Mouse (Mus musculus): Measurements from ENCODE around the gene Prkacb. TPM values are rescaled to one million over a fixed set of nuclear protein-coding genes. Genes with fewer than 3 reads are reported as not detected.

Gene Prkacb
- total and polyA plus RNA-seq, 3 experiments = 13.5 to 165 (median 91.3) TPM

DNA sequence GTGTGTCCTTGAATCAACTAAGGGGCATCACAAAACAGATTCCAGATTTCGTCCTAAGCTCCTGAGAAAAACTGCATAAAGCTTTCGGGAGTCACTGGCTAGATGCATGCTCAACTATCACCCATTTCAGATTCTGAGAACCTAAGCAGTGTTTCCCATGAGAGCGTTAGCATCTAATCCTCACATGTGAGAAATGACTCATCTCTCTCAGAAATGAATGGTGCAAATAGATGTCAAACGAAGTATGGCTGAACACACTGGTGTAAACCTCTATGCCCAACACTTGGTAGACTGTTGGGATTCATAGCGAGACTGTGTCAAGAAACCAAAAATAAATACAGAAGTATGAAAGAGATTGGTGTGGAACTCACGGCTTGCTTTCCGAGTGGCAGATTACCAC, 36.6 kb upstream of the Prkacb start:
- Histone ChIP-seq H3K4me3 (ENCODE audit: low read depth, low read length) (no peak overlapping the region), H3K36me3 (replicated peaks) (no peaks in the 10 kb centered on the region), H3K27me3 (ENCODE audit: insufficient read depth, low read length) (peaks cover 7% of the 10 kb centered on the region), H3K9me3 (replicated peaks) (no peaks in the 10 kb centered on the region), H3K4me1 (ENCODE audit: insufficient read depth, low read depth, low read length) (no peaks in the 10 kb centered on the region)
- no peak for ATAC-seq (ENCODE audit: extremely low read depth, insufficient number of reproducible peaks, low FRiP score, poor library complexity, severe bottlenecking)
- TF ChIP-seq TAL1 (conservative IDR thresholded peaks at IDR 0.05; ENCODE audit: low read depth, low read length) = no peak
- TF ChIP-seq GATA2 (IDR thresholded peaks at IDR 0.05; ENCODE audit: borderline replicate concordance, low read depth, low read length) = no peak
- no peak for TF ChIP-seq POLR2AphosphoS5 (IDR thresholded peaks at IDR 0.05; ENCODE audit: insufficient replicate concordance, low read depth, low read length)
- no peak for TF ChIP-seq GATA1 (IDR thresholded peaks at IDR 0.05; ENCODE audit: borderline replicate concordance, low read length)
- TF ChIP-seq CTCF (IDR thresholded peaks at IDR 0.05; ENCODE audit: low read depth, low read length) = no peak
- DNase-seq (ENCODE audit: low spot score) = no peak

DNA sequence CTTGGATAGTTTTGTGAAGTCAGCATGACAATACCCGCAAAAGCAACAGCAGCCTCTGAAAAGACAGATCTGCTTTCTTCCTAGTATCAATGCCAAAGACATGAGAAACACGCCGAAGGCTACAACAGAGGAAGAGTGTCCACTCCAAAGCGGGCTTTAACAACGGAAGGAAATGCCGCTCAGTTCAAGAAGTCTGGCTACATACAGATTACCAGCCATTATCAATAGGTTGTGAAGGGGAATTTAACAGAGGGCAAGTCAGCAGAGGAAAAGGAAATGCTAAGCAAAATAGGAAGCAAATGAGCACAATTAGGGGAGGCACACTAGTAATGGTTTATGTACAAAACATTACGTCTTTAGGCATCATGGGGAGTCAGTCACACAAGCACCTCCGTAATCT, 35.3 kb upstream of the Prkacb start:
- H3K27me3 ChIP-seq (ENCODE audit: insufficient read depth, low read length) = peaks cover 9% of the 10 kb centered on the region
- no peaks in the 10 kb centered on the region for H3K36me3 ChIP-seq (replicated peaks)
- H3K9me3 ChIP-seq (replicated peaks) = no peaks in the 10 kb centered on the region
- no peak for DNase-seq (ENCODE audit: low spot score)
- ATAC-seq (ENCODE audit: extremely low read depth, insufficient number of reproducible peaks, low FRiP score, poor library complexity, severe bottlenecking) = no peak
- no peaks in the 10 kb centered on the region for H3K4me1 ChIP-seq (ENCODE audit: insufficient read depth, low read depth, low read length)
- no peak for TF ChIP-seq GATA2 (IDR thresholded peaks at IDR 0.05; ENCODE audit: borderline replicate concordance, low read depth, low read length)
- no peak for TF ChIP-seq POLR2AphosphoS5 (IDR thresholded peaks at IDR 0.05; ENCODE audit: insufficient replicate concordance, low read depth, low read length)
- TF ChIP-seq GATA1 (IDR thresholded peaks at IDR 0.05; ENCODE audit: borderline replicate concordance, low read length) = no peak
- TF ChIP-seq TAL1 (conservative IDR thresholded peaks at IDR 0.05; ENCODE audit: low read depth, low read length) = no peak
- TF ChIP-seq CTCF (IDR thresholded peaks at IDR 0.05; ENCODE audit: low read depth, low read length) = no peak
- H3K4me3 ChIP-seq (ENCODE audit: low read depth, low read length) = no peak overlapping the region

DNA sequence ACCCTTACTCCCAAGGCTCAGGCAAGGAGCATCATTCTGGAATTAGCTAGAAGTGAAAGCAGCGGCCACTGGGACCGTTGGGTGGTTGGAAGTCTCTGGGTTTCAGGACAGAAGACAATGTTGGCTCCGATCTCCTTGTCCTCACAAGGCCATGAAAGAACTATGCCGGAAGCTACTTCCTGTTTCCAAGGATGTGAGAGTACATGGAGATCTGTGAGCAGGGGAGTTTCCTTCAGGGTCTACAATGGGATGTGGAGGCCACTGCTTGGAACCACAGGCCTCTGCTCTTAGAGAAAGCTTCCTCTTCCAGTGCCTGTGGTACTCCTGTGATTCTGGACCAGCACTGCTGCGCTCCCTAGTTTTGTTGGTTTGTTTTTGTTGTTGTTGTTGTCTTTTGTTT, 33.4 kb upstream of the Prkacb start:
- no peak overlapping the region for H3K4me3 ChIP-seq (ENCODE audit: low read depth, low read length)
- DNase-seq (ENCODE audit: low spot score) (no peak), ATAC-seq (ENCODE audit: extremely low read depth, insufficient number of reproducible peaks, low FRiP score, poor library complexity, severe bottlenecking) (no peak)
- peaks cover 3% of the 10 kb centered on the region; the same call in 1 of the 2 replicates for H3K27me3 ChIP-seq (ENCODE audit: insufficient read depth, low read length)
- H3K4me1 ChIP-seq (ENCODE audit: insufficient read depth, low read depth, low read length) = no peaks in the 10 kb centered on the region
- no peaks in the 10 kb centered on the region for H3K9me3 ChIP-seq (replicated peaks)
- TF ChIP-seq CTCF (IDR thresholded peaks at IDR 0.05; ENCODE audit: low read depth, low read length) (no peak), GATA2 (IDR thresholded peaks at IDR 0.05; ENCODE audit: borderline replicate concordance, low read depth, low read length) (no peak), GATA1 (IDR thresholded peaks at IDR 0.05; ENCODE audit: borderline replicate concordance, low read length) (no peak), TAL1 (conservative IDR thresholded peaks at IDR 0.05; ENCODE audit: low read depth, low read length) (no peak)
- no peaks in the 10 kb centered on the region for H3K36me3 ChIP-seq (replicated peaks)

DNA sequence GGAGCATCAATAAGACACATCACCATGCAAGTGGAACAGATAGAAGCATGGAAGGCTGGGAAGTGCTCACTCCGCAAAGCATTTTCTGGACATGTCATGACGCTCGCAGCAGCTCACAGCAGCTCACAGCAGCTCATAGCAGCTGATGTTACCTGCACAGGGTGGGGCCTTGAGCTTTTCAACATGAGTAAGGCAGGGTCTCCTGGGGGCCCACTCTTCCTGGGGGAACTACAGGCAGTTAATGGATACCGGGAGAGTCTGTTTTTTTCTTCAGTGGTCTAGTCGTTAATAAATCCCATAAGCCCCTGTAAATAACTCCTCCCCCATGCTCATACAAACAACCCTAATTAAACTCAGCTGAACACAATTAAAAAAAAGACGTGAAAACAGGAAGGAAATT, 30.7 kb upstream of the Prkacb start:
- ATAC-seq (ENCODE audit: extremely low read depth, insufficient number of reproducible peaks, low FRiP score, poor library complexity, severe bottlenecking) = no peak
- Histone ChIP-seq H3K36me3 (replicated peaks) (no peaks in the 10 kb centered on the region), H3K4me3 (ENCODE audit: low read depth, low read length) (no peak overlapping the region), H3K27me3 (ENCODE audit: insufficient read depth, low read length) (peaks cover 3% of the 10 kb centered on the region; the same call in 1 of the 2 replicates), H3K9me3 (replicated peaks) (no peaks in the 10 kb centered on the region), H3K4me1 (ENCODE audit: insufficient read depth, low read depth, low read length) (no peaks in the 10 kb centered on the region)
- TF ChIP-seq POLR2AphosphoS5 (IDR thresholded peaks at IDR 0.05; ENCODE audit: insufficient replicate concordance, low read depth, low read length) (no peak), TAL1 (conservative IDR thresholded peaks at IDR 0.05; ENCODE audit: low read depth, low read length) (no peak), GATA1 (IDR thresholded peaks at IDR 0.05; ENCODE audit: borderline replicate concordance, low read length) (no peak), GATA2 (IDR thresholded peaks at IDR 0.05; ENCODE audit: borderline replicate concordance, low read depth, low read length) (no peak), CTCF (IDR thresholded peaks at IDR 0.05; ENCODE audit: low read depth, low read length) (no peak)
- no peak for DNase-seq (ENCODE audit: low spot score)

DNA sequence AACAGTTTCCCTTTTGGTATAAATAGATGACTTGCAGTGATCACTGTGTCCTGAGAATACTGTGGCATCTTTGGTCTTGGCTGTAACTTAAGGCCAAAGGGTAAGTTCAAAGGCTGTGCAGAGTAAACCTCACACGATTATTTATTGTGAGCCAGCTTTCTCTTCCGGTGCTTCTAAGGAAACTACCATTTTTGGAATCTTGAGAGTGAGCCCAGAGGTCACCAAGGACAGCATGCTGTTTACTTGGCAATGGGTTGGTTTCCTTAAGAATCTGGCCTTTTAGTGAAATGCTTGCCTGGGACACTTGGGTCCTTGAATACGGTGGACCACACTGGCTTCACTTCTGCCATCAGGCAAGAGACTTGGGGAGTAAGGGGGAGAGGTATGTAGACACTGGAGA, 30.0 kb upstream of the Prkacb start:
- no peak for DNase-seq (ENCODE audit: low spot score)
- Histone ChIP-seq H3K9me3 (replicated peaks) (no peaks in the 10 kb centered on the region), H3K27me3 (ENCODE audit: insufficient read depth, low read length) (peaks cover 3% of the 10 kb centered on the region; the same call in 1 of the 2 replicates), H3K4me1 (ENCODE audit: insufficient read depth, low read depth, low read length) (no peaks in the 10 kb centered on the region), H3K4me3 (ENCODE audit: low read depth, low read length) (no peak overlapping the region), H3K36me3 (replicated peaks) (no peaks in the 10 kb centered on the region)
- TF ChIP-seq CTCF (IDR thresholded peaks at IDR 0.05; ENCODE audit: low read depth, low read length) (no peak), GATA2 (IDR thresholded peaks at IDR 0.05; ENCODE audit: borderline replicate concordance, low read depth, low read length) (no peak), POLR2AphosphoS5 (IDR thresholded peaks at IDR 0.05; ENCODE audit: insufficient replicate concordance, low read depth, low read length) (no peak)
- no peak for ATAC-seq (ENCODE audit: extremely low read depth, insufficient number of reproducible peaks, low FRiP score, poor library complexity, severe bottlenecking)

DNA sequence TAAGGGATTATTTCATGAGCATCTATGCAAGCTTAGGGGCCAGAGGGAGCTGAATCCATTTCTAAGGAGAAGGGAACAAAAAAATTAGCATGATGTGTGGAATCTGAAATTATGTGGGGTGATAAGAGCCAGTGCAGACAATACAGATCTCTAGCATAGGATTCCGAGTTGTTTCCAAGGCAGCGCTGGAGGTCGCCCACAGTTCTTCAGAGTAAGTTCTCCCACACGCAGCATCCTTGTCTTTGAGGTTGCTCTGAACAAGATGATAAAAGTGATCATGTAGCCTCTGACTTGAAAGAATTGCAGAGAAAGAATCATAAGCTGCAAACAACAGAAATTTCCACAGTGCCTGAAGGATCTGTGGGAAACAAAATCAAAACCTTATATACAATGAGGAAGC, 7.9 kb upstream of the Prkacb start:
- H3K36me3 ChIP-seq (replicated peaks) = no peaks in the 10 kb centered on the region
- ATAC-seq (ENCODE audit: extremely low read depth, insufficient number of reproducible peaks, low FRiP score, poor library complexity, severe bottlenecking) = no peak
- no peaks in the 10 kb centered on the region for H3K9me3 ChIP-seq (replicated peaks)
- TF ChIP-seq TAL1 (conservative IDR thresholded peaks at IDR 0.05; ENCODE audit: low read depth, low read length) = no peak
- TF ChIP-seq GATA1 (IDR thresholded peaks at IDR 0.05; ENCODE audit: borderline replicate concordance, low read length) = no peak
- no peak for TF ChIP-seq GATA2 (IDR thresholded peaks at IDR 0.05; ENCODE audit: borderline replicate concordance, low read depth, low read length)
- no peak for TF ChIP-seq CTCF (IDR thresholded peaks at IDR 0.05; ENCODE audit: low read depth, low read length)
- TF ChIP-seq POLR2AphosphoS5 (IDR thresholded peaks at IDR 0.05; ENCODE audit: insufficient replicate concordance, low read depth, low read length) = no peak
- DNase-seq (ENCODE audit: low spot score) = no peak
- H3K27me3 ChIP-seq (ENCODE audit: insufficient read depth, low read length) = peaks cover 5% of the 10 kb centered on the region
- no peaks in the 10 kb centered on the region for H3K4me1 ChIP-seq (ENCODE audit: insufficient read depth, low read depth, low read length)
- H3K4me3 ChIP-seq (ENCODE audit: low read depth, low read length) = no peak overlapping the region

DNA sequence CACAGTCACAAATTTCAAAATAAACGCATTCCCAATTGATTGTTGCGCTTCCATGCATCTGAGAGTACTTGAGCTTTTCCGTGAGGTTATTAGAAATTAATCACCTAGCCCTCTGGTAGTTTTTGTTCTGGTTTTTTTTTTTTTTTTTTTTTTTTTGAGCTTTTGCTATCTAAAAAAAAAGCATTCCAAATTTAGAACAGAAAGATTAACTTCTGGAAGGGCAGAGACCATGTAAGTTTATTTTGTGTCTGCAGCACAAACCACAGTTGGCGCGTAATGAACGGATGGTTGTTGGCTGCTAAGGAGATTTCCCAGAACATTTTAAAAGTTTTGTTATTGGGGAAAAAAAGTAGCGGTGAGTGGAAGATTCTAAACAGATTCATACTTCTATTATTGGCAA, 834 bp upstream of the Prkacb start:
- Histone ChIP-seq H3K4me3 (ENCODE audit: low read depth, low read length) (peak overlapping the region; percentile 95), H3K9me3 (replicated peaks) (no peaks in the 10 kb centered on the region), H3K4me1 (ENCODE audit: insufficient read depth, low read depth, low read length) (peaks cover 25% of the 10 kb centered on the region), H3K36me3 (replicated peaks) (peaks cover 9% of the 10 kb centered on the region), H3K27me3 (ENCODE audit: insufficient read depth, low read length) (no peaks in the 10 kb centered on the region)
- DNase-seq (ENCODE audit: low spot score) (no peak), ATAC-seq (ENCODE audit: extremely low read depth, insufficient number of reproducible peaks, low FRiP score, poor library complexity, severe bottlenecking) (no peak)
- no peak for TF ChIP-seq CTCF (IDR thresholded peaks at IDR 0.05; ENCODE audit: low read depth, low read length)
- no peak for TF ChIP-seq TAL1 (conservative IDR thresholded peaks at IDR 0.05; ENCODE audit: low read depth, low read length)
- TF ChIP-seq GATA1 (IDR thresholded peaks at IDR 0.05; ENCODE audit: borderline replicate concordance, low read length) = no peak
- TF ChIP-seq GATA2 (IDR thresholded peaks at IDR 0.05; ENCODE audit: borderline replicate concordance, low read depth, low read length) = no peak
- no peak for TF ChIP-seq POLR2AphosphoS5 (IDR thresholded peaks at IDR 0.05; ENCODE audit: insufficient replicate concordance, low read depth, low read length)

Measured in G1E (cell line).